8 mouse cellular contexts compared by ENCODE assay signal in the genomic region with DNA sequence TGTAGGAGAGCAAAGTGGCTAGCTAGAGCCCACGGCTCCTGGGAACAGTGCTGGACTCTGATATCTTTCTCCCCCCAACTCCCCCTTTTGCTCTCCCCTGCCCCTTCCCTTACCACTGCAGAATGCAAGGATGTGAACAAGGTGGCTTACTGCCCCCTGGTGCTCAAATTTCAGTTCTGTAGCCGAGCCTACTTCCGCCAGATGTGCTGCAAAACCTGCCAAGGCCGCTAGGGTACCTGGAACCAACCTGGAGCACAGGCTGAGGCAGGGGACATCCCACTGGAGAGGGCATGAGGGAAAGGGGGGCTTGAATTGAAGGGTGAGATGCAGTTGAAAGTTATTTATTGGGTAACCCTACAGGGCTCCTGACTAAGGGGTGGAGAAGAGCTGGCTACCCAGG. TPM values are rescaled to one million over a fixed set of nuclear protein-coding genes. Genes with fewer than 3 reads are reported as not detected.
A peak's percentile ranks its signal among the peaks of the same experiment; 100 is the strongest.
DNase-seq lines count a peak whose midpoint lies in the region; ATAC-seq lines count a peak whose summit lies in the region.

No protein-coding gene starts in this region.

- H3K36me3 ChIP-seq in splenic B cell, adult 2 months (ENCODE audit: control insufficient read depth, insufficient read depth, low read length, poor library complexity, severe bottlenecking) = no peaks in the 10 kb centered on the region; the same call in 1 of the 2 replicates

- no peaks in the 10 kb centered on the region for H3K27me3 ChIP-seq in splenic B cell, adult 2 months (ENCODE audit: control insufficient read depth, insufficient read depth, low read length, poor library complexity, severe bottlenecking)

- peak; percentile 24 for ATAC-seq in granulocyte monocyte progenitor cell, adult 5-6 weeks (replicated peaks; ENCODE audit: poor library complexity, severe bottlenecking)

- intact Hi-C loops in gastrocnemius, postnatal 14 days (cut with DNase I; ENCODE audit: low total_unique reads) = no loop called here

- peak; percentile 24 for DNase-seq in gastrocnemius, postnatal 14 days
- DNase-seq in gastrocnemius, postnatal 25 days = no peak
- peak; percentile 58 for DNase-seq in 3T3-L1 (ENCODE audit: low read depth, low spot score)
- peak; percentile 17 for DNase-seq in MN1 (ENCODE audit: low spot score)
- DNase-seq in lung, adult 18-20 months = peak; percentile 28 to 50
- DNase-seq in splenic B cell, adult 2 months (ENCODE audit: low read depth, low spot score) = peak; percentile 64
- no peak for DNase-seq in right cerebral cortex, adult 18-20 months

RNA-seq across cellular contexts. Expression of a gene that starts 2.5 kb away (rescaled TPM):
- 1 to 10 TPM in 1 of 2 experiments, under 1 TPM in 1; 0.93 to 1.4 TPM for total RNA-seq in gastrocnemius, postnatal 14 days (2021)
- under 1 TPM; 0.62 to 1.00 TPM for total RNA-seq in gastrocnemius, postnatal 25 days (2021)
- total RNA-seq in granulocyte monocyte progenitor cell, adult 5-6 weeks (2014; fragmentation: Nextera tagmentation) = 93.6 and 116 TPM in 2 replicates
- total RNA-seq in granulocyte monocyte progenitor cell, adult 5-6 weeks (2017) = 108 and 121 TPM in 2 replicates

RNA-seq across cellular contexts. Expression of a gene that starts 29.0 kb away (rescaled TPM):
- 10 to 100 TPM; 17.3 to 19.1 TPM for total RNA-seq in gastrocnemius, postnatal 14 days (2021)
- total RNA-seq in gastrocnemius, postnatal 25 days (2021) = 10 to 100 TPM; 12.1 to 13.2 TPM
- total RNA-seq in granulocyte monocyte progenitor cell, adult 5-6 weeks (2014; fragmentation: Nextera tagmentation) = 36.8 and 48.4 TPM in 2 replicates
- 18.3 and 19.7 TPM in 2 replicates for total RNA-seq in granulocyte monocyte progenitor cell, adult 5-6 weeks (2017)

Comparison
In these comparisons a context has a peak if more than half of its experiments do, and no peak if none do; other contexts are left out.
1. DNase-seq: peak in gastrocnemius, postnatal 14 days (single experiment), 3T3-L1 (single experiment), MN1 (single experiment), lung, adult 18-20 months (2 of 2) and splenic B cell, adult 2 months (single experiment); none in gastrocnemius, postnatal 25 days (single experiment) and right cerebral cortex, adult 18-20 months (single experiment).
2. RNA of a gene that starts 2.5 kb away (total RNA-seq): 93.6 to 121 TPM in granulocyte monocyte progenitor cell, adult 5-6 weeks; 0.93 to 1.4 TPM in gastrocnemius, postnatal 14 days and 0.62 to 1.00 TPM in gastrocnemius, postnatal 25 days; every median in the first group is over 10 times any median in the second.